Mouse (Mus musculus): Measurements from ENCODE around the gene Zfp213.
"Not testable (repeated sequence)": the region's sequence is repeated elsewhere in the genome, so short reads cannot be mapped to it uniquely, and the experiment has no call there.

Zfp213 gene

GRCm38 (mm10) chr17:23543983-23544382 is 20.1 kb downstream of the Zfp213 start:
- peak; percentile 32 for DNase-seq (ENCODE audit: low spot score)

GRCm38 (mm10) chr17:23543325-23543724 is 20.7 kb downstream of the Zfp213 start:
- peak; percentile 66 for DNase-seq (ENCODE audit: low spot score)

GRCm38 (mm10) chr17:23542835-23543234 is 21.2 kb downstream of the Zfp213 start:
- no peak for DNase-seq (ENCODE audit: low spot score)

- no peak for DNase-seq (ENCODE audit: low spot score)
Observed at GRCm38 (mm10) chr17:23542004-23542720, 21.9 kb downstream of the Zfp213 start.

GRCm38 (mm10) chr17:23540605-23541475 is 23.2 kb downstream of the Zfp213 start:
- DNase-seq (ENCODE audit: low spot score) = no peak

- no peak for DNase-seq (ENCODE audit: low spot score)
Observed at GRCm38 (mm10) chr17:23540106-23540505, 23.9 kb downstream of the Zfp213 start.

- no peak for DNase-seq (ENCODE audit: low spot score)
Observed at GRCm38 (mm10) chr17:23539608-23540007, 24.4 kb downstream of the Zfp213 start.

GRCm38 (mm10) chr17:23538299-23539015 is 25.6 kb downstream of the Zfp213 start:
- DNase-seq (ENCODE audit: low spot score) = no peak

- no peak for DNase-seq (ENCODE audit: low spot score)
Observed at GRCm38 (mm10) chr17:23537554-23538255, 26.3 kb downstream of the Zfp213 start.

GRCm38 (mm10) chr17:23535046-23535788 is 28.8 kb downstream of the Zfp213 start:
- DNase-seq (ENCODE audit: low spot score) = not testable (repeated sequence)

- DNase-seq (ENCODE audit: low spot score) = not testable (repeated sequence)
Observed at GRCm38 (mm10) chr17:23533591-23534490, 30.2 kb downstream of the Zfp213 start.

GRCm38 (mm10) chr17:23531408-23531807 is 32.6 kb downstream of the Zfp213 start:
- not testable (repeated sequence) for DNase-seq (ENCODE audit: low spot score)

GRCm38 (mm10) chr17:23522941-23523732 is 40.9 kb downstream of the Zfp213 start:
- DNase-seq (ENCODE audit: low spot score) = not testable (repeated sequence)

- no peak for DNase-seq (ENCODE audit: low spot score)
Observed at GRCm38 (mm10) chr17:23518701-23519423, 45.2 kb downstream of the Zfp213 start.
